Mouse (Mus musculus) embryo, embryonic 10 days (tissue): ENCODE data around the gene Rps23.
"Not testable (repeated sequence)": the region's sequence is repeated elsewhere in the genome, so short reads cannot be mapped to it uniquely, and the experiment has no call there.

Experiments
- DNase-seq: peaks from one replicate; pipeline ENCODE4 v3.0.0-alpha.2; 2015; ENCODE audit warnings: low spot score

Gene Rps23

DNA sequence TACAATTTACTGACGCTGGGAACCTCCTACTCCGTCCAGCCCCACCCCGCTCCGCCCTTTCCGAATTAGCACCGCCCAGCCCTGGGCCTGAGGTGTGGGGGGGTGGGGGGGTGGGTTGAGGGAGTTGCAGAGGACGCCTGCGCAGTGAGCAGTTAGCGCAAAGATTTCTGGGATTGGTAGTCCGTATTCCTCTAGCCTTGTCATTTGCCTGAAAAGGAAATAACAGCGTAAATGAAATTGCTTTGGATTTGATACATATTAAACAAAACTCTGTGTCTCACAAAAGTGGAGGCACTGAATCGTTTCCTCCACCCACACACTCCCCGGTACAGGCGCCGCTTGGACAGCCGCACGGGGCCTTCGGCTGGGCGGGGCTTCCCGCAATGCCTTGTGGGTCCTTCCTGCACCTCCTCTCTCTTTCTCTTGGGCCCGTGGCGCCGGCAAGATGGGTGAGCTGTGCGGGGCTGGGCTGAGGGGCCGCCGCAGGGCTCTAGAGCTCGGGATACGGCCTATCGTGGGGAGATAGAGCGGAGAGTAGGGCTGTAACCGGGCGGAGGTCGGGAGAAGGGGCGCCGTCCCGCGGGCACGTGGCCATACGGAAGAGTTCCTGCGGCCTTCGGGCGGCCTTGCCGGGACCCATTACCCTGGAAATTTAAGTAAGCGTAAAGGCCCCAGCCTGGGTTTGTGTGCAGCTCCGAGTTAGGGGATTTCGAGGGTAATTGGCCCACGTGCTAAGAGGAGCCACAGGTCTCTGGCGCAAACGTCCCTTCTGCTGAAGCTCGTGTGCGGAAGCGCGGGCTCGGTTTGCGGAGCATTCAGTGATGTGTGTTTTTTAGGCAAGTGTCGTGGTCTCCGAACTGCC lies at the start of gene Rps23:
Gene Rps23 (plus strand): TSS at position 208 of the 862 bp plus-strand sequence.
- DNase-seq = peak; percentile 94

DNA sequence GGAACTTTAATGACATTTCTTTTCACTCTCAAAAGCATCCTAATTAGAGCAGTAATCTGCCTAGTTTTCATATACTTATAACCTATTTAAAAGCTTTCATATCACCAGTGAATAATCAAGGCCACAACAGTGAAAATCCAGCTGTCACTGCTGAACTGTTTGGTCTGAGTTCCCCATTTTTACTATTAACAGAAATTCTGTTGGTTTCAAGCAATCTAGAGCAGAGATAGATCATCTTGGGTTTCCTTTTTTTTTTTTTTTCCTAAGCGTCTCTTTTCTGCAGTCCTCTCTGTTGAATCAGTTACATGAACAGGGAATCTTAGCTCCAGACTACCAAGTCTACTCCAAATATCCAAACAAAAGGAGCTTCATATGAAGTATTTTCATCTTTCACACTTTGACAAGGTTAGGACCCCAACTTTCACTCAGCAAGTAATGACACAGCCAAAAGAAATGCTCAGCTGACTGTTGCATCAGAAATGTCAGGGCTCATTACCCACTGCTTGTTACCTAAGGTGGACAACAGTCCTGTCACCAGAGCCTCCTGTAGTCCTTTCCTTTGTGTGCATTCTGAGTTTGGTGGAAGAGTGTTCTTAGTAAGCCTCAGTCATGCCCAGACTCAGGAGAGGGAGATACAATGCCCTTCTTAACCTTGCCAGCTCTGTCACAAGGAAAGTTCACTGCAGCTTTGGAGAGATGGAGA lies 40.9 kb upstream of the Rps23 start:
- no peak for DNase-seq

DNA sequence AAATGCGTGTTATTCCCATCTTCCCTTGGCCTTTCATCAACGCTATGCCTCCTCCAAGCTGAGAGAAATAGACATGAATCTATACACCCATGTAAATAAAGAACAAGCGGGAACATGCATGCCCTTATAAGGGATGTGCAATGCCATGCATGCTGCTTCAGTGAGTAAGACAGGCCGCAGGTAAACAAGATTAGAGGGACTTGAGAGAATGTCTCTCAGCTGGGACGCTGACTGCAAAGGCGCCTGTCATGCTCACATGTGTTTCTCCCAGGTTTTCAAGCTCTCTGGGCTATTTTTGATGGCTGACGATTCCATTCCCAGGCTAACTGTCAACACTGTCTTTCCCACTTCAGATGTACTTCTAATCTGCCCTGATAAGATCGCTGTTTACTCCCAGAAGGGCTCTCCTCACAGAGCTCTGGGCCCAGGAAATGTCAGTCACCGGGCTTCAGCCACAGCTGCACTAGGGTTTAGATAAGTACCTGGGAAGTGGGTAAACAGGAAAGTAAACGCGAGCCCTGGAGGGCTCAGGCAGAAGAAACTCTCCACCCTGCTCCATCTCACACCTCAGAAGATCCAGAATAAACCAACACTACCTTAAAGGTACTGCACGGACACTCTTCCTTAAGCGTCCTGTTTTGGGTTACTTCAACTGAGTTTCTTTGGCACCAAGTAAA lies 36.8 kb upstream of the Rps23 start:
- peak; percentile 27 for DNase-seq

DNA sequence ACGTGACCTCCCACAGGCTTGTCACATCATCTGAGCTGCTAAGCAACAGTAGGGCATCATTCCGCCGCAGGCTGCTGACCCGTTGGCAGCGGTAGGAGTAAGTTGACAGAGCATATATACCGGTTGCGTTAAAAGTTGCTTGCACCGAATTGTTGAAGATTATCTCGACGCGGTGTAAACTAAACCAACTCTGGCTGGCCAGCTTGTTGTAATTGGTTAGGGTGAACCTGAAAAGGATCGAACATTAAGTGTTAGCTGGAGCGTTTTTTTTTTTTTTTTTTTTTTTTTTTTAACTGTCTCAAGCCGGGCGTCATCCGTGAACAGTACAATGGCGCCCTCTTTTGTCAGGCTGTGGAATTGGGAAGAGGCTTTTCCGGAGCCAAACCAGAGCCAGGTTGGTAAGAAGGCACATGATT lies 36.2 kb upstream of the Rps23 start:
- peak; percentile 81 for DNase-seq

DNA sequence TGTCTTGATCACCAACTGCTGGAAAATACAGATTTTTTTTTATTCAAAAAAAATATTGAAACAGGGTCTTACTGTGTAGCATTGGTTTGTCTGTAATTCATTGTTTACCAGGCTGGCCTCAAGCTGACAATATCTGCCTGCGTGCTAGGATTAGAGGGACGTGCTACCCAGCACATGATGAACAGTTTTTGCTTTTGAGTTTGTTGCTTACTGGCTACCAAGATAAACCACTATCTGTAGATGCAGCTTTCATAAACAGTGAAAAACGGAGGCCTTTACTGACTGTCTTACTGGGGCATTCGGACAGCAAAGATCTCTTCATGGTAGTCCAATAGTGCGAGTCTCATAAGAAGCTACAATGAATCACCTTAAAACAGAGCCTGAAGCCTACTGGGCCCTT lies 32.6 kb upstream of the Rps23 start:
- no peak for DNase-seq

DNA sequence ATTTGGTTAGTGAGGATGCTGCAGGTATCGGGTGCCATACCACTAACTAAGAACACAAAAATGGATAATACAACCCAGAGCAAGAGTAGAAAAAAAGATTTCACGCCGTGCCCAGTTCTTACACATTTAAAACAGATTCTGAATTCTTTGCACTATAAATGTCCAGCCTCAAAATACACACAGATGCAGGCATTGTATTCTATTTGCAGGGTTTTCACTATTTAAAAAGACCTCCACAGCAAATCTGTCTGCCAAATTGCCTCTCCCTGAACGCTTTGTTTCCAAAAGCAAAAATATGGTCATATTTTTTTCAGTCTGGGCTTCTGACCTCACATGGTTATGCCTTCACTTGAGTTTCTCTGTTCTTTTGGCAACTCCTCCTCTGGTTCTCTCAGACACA lies 27.9 kb upstream of the Rps23 start:
- DNase-seq = no peak

DNA sequence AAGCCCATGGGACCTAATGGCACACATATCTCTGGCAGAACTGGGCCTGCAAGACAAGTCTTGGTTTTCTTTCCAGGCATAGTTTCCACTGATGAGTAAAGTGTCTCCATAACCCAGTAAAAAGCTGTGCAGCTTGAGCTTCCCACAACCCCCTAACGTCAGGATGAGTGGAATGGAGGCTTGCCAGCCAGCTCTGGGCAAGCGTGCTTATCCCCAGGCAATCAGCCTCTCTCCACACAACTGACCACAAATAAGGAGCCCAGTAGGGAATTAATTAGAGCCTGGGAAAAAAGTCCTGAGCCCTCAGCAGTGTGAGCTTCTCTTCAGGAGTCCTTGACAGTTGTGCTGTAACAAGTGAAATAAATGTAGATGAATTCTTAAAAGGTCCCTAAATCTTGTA lies 26.7 kb upstream of the Rps23 start:
- DNase-seq = no peak

DNA sequence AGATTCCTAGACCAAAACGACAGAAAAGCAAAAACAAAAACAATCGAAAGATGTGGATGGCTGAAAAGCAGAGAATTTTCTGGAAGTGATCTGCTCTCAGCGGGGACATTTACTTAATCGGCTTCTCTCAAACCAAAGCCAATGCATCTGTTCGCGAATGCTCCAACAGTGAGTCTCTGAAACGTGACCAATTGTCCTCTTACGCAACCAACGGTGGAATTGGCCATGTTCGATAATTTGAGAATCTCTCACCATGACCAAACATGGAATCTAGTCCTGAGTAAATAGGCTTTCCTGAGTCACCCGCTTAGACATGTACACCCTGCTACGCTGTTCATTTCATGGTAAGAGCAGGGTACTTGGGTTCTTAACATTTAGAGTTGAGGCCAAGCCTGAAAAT lies 25.9 kb upstream of the Rps23 start:
- DNase-seq = no peak

DNA sequence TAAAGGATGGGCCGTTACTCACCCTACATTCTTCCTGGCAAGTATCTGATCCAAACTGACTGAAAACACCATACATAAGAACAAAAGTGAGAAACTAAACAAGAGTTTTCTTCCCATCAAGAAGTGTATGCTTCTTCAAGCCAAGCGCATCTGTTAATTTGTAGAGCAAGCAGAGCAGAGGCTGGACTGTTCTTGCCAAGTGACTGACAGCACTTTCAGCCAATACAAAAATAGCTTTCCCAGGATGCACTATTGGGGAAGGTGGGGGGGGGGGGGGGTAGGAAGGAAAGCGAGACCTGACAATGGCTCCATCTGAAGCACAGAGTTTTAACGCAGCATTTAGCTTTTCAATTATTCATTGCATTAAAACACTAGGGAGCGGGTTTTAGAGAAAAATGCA lies 17.6 kb upstream of the Rps23 start, which contains the start of gene Atp6ap1l:
Gene Atp6ap1l (minus strand): TSS at position 180 of the 400 bp plus-strand sequence.
- no peak for DNase-seq

DNA sequence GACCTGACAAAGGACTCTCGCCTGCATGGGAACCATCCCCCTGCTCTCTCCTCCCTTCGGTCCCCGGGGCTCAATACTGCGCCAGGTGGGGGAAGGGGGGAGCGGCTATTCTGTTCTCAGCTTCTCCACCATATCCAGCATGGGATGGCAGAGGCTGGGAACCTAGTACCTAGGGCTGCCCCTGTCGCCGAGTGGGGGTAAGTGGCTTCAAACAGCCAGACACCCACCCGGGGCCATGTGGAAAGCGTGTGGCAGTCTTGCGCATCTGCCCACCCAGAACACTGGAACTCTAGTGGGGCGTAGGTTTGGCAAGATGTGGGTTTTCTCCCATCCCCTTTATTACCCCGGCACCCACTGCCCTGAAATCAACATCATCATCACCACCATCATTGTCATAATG lies 15.4 kb upstream of the Rps23 start:
- no peak for DNase-seq

DNA sequence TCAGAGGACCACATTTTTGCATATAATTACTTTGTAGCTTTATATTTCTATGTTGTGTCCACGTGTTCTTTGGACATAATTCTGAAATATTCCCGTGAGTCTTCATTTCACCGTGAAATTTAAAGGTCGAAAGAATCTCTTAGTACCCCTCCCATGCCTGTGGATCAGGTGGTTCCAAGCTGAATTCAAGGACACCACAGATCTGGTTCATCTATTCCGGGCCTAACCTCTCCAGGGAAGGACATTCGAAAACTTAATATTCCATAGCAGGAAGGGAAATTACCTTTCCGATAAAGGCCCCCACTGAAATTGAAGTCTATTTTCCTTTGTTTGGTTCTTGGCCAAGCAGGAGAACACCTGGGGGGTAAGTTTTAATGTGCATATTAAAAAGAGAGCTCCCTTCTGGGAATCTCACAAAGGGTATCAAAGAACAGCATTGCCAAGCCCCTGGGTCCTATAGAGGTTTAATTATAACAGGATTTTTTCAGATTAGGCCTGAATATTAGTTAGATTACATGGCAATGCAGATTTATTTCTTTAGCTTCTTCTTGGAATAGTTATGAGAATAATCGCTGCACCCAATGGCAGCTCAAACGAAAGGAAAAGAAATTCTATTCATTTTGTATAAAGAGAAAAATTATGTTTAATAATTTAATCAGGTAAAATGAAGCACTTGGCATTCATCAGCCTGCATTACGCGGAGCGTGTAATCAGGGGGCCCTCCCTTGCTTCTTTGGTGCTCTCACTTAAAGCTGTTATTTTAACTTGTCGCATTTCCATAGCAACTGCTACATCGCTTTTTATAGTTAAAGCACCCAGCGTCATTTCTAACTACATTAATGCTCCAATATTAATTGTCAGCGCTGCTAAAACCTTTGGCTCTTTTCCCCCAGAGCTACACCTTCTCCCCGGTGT lies 9.7 kb upstream of the Rps23 start:
- DNase-seq = no peak

DNA sequence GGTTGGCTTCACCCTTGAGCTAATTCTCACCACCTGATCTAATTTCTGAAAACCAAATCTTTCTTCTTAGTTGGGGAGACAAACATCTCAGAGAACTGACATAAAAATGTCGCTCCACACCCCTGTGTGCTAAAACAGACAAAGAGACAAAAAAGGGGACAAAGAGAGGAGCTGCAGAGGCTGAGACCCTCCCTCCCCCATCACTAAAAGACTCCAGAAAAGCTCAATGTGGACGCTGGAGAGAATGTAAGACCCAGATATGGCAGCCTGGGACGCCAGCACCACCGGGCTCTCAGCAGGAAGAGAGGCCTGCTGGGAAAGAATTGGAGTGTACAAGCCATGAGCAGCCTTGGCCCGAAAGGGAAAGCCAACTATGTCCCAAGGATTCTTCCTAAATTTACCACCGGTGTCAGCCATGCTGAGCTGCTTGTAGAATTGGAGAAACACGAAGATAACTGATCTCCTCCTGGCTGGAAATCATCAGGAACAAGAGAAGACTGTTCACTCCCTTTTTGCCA lies 9.0 kb upstream of the Rps23 start:
- DNase-seq = no peak

DNA sequence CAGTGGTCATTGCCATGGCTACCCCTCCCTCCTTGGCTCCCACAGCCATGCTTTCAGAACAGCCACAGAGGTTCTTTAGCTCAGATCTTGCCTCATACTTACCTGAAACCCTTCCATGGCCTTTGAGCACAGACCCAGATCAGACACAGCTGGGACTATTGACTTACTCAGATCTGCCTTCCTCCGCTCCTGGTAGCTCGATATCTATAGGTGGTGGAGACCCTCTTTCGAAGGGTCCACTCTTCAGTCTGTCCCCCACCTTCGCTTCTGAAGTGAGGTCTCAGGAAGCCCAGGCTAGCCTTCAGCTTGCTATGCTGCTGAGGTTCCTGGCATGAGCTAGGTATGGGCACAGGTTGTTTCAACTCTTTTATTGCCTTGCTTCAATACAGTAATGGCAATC lies 8.0 kb upstream of the Rps23 start:
- DNase-seq = no peak

DNA sequence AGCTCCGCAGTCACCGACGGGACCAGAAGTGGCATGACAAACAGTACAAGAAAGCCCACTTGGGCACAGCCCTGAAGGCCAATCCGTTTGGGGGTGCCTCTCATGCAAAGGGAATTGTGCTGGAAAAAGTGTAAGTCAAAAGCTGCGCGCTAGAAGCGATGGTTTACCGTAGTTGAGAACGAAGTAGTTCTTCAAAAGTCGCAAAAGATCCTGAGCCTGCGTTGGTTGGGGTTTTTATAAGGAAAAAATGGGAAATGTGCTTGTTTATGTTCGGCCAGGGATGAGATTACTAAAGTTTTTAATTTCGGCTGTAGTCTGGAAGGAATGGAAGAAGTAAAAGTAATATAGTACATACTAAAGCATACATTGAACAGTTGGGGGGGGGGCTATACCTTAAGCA lies 859 bp downstream of the Rps23 start:
- not testable (repeated sequence) for DNase-seq

DNA sequence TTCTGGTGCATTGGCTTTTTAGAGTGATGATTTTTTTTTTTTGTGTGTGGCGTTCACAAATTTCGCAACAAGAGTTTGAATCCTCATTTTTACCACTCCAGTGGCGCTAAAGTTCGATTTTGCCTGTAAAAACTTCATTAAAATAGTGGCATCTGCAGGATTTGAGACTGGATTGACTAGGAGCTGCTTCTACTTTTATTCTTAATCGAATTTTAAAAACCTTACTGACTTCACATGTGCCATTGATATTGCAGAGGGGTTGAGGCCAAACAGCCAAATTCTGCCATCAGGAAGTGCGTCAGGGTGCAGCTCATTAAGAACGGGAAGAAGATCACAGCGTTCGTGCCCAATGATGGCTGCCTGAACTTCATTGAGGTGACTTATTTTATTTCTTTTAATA lies 1.3 kb downstream of the Rps23 start:
- DNase-seq = no peak

DNA sequence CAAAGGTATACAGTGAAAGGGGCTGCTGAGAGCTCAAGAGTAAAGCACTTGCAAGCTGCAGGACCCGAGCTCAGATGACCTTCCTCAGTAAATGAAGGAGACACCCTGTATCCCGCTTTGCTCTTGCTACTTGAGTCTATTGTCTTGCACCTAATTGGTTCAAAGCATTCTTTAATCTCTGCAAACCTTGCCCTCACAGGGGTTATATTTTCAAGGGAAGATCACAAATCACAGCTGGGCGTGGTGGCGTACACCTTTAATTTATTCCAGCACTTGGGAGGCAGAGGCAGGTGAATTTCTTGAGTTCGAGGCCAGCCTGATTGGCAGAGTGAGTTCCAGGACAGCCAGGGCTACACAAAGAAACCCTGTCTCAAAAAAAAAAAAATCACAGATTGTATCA lies 2.4 kb downstream of the Rps23 start:
- DNase-seq = no peak

DNA sequence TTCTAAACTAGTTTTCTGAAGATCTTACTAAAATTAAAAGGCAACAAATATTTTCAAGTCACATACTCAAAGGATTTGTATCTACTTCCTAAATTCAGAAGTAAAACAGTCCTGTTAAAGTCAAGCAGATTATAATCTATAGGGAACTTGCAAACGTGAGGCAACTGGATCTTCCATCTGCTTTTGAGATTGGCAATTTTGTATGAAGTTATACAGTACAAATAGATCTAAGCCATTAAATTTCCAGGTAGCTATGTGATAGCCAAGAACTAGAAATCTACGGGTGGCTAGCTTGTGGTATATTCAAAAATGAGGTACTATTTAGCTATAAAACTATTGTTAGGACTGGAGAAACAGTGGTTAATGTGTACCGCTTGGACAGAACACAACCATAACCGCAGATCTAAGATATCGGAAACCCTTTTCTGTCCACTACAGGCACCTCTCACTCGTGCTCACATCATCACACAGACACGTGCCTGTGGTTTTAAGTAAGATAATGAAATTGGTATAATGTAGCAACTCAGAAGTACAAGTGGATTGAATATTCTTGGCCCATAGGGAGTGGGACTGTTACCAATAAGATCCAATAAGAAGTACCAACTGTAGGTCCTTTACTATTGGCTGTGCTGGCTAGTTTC lies 3.5 kb downstream of the Rps23 start:
- peak; percentile 25 for DNase-seq

DNA sequence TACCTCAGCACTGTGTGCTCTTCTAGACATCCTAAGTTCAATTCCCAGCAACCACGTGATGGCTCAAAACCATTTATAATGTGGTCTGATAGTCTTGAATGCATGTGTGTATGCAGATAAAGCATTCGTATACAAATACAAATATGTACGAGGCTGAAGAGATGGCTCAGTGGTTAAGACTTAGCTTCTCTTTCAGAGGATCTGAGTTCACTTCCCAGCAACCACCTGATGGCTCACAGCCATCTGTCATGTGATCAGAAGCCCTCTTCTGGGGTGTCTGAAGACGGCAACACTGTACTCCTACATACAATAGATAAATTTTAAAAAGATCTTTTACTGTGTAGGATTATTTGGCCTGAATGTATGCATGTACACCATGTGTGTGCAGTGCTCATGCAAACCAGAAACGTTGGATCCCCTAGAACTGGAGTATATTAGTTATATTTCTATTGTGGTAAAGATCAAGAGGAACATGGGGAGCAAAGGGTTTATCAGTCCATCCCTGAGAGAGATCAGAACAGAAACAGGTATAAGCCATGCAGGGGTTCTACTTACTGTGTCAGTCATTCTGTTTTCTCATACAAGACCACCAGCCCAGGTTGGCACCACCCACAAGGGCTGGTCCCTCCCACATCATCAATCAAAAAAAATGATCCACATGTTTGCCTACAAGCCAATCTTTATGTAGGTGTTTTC lies 4.3 kb downstream of the Rps23 start:
- DNase-seq = no peak

DNA sequence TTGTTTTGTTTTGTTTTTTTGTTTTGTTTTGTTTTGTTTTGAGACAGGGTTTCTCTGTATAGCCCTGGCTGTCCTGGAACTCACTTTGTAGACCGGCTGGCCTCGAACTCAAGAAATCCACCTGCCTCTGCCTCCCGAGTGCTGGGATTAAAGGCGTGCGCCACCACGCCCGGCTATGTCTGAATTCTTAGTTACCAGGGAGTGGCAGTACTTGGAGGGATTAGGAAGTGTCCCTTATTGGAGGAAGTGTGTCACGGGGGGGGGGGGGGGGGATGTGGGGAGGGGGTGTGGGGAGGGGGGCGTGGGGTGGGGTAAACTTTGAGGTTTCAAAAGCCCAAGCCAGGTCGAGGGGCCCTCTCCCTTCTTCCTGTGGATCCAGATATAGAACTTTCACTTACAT lies 5.5 kb downstream of the Rps23 start:
- not testable (repeated sequence) for DNase-seq

DNA sequence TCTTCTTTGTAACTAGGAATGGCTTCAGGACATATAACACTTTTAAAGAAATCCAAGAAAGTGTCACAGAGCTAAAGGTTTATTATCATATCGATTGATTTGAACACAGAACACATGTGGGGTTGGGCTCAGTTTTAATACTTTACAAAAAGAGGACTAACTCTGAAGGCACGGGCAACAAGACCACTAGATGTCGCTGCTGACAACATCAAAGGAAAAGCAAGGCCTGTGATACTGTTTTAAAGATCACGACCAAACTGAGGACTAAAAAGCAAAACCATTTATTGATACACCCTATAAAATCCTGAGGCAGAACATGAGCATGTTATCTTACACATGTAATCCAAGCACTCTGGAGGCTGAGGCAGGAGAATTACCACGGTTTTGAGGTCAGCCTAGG lies 7.1 kb downstream of the Rps23 start:
- peak; percentile 86 for DNase-seq
